Mouse (Mus musculus) liver, postnatal 0 days (tissue): ENCODE results near the gene Mrpl28. TPM values are rescaled to one million over a fixed set of nuclear protein-coding genes. Genes with fewer than 3 reads are reported as not detected.

Source experiments
- ATAC-seq: fragments of 200-750 bp; cut with Nextera tagmentation; 2 replicates; pipeline ENCODE4 v1.8.0; 2017; ENCODE audit warnings: mild to moderate bottlenecking, moderate library complexity
- DNase-seq: peaks from one replicate; pipeline ENCODE4 v3.0.0-alpha.2; 2016
- H3K27ac ChIP-seq: fragments of 300-500 bp; sonication (generic); 2 replicates; pipeline ENCODE4 v1.5.1; 2014; ENCODE audit warnings: antibody characterized with exemption, moderate library complexity, mild to moderate bottlenecking, low read depth
- H3K27me3 ChIP-seq: fragments of 300-500 bp; sonication (generic); 2 replicates; pipeline ENCODE4 v1.6.1; 2014; ENCODE audit warnings: low read length, control low read depth, mixed read lengths; ENCODE audit not compliant: insufficient read depth
- H3K36me3 ChIP-seq: fragments of 300-500 bp; sonication (generic); replicated peaks from 2 replicates; pipeline ENCODE4 v1.6.1; 2014; ENCODE audit warnings: mild to moderate bottlenecking, control low read depth, low read length, moderate library complexity, mixed read lengths; ENCODE audit not compliant: insufficient read depth
- H3K4me1 ChIP-seq: fragments of 300-500 bp; sonication (generic); 2 replicates; pipeline ENCODE4 v1.6.1; 2014; ENCODE audit warnings: antibody characterized with exemption, mild to moderate bottlenecking, control low read depth; ENCODE audit not compliant: insufficient read depth
- H3K4me2 ChIP-seq: fragments of 300-500 bp; sonication (generic); 2 replicates; pipeline ENCODE4 v1.6.1; 2014; ENCODE audit warnings: low read depth, mild to moderate bottlenecking, low read length, moderate library complexity, mixed read lengths
- H3K4me3 ChIP-seq: fragments of 300-500 bp; sonication (generic); 2 replicates; pipeline ENCODE4 v1.5.1; 2014; ENCODE audit warnings: low read depth, low read length
- H3K9ac ChIP-seq: fragments of 300-500 bp; sonication (generic); replicated peaks from 2 replicates; pipeline ENCODE4 v1.6.1; 2014; ENCODE audit warnings: mild to moderate bottlenecking, moderate library complexity
- H3K9me3 ChIP-seq: fragments of 300-500 bp; sonication (generic); 2 replicates; pipeline ENCODE4 v1.6.1; 2016; ENCODE audit warnings: mild to moderate bottlenecking, control low read depth, low read length, mixed read lengths
- CTCF ChIP-seq: sonication (generic); IDR thresholded peaks from 2 replicates; pipeline ENCODE4 v1.5.1; 2016; ENCODE audit warnings: antibody characterized with exemption, low read depth
- EP300 ChIP-seq: IDR thresholded peaks from 2 replicates; pipeline ENCODE4 v1.6.1; 2016; ENCODE audit warnings: antibody characterized with exemption, low read depth, mild to moderate bottlenecking
- WGBS: fragments of 180-500 bp; shearing (Covaris S2); extraction: QIAGEN DNeasy Blood & Tissue Kit; methylation state at CpG from one replicate; pipeline ENCODE4 v1.1.7; 2014; ENCODE audit not compliant: insufficient replicate concordance; 5-methylcytosine and 5-hydroxymethylcytosine counted together
- polyA plus RNA-seq: library from polyadenylated mRNA; unstranded; fragments of >200 nt; fragmentation: Nextera tagmentation; extraction: Ambion mirVana; gene quantifications from 2 replicates; pipeline ENCODE4 v1.2.1, GENCODE M21; 2015

The Mrpl28 gene
- polyA plus RNA-seq, 1 experiment from 2014 or later, result 85.9 TPM

DNA sequence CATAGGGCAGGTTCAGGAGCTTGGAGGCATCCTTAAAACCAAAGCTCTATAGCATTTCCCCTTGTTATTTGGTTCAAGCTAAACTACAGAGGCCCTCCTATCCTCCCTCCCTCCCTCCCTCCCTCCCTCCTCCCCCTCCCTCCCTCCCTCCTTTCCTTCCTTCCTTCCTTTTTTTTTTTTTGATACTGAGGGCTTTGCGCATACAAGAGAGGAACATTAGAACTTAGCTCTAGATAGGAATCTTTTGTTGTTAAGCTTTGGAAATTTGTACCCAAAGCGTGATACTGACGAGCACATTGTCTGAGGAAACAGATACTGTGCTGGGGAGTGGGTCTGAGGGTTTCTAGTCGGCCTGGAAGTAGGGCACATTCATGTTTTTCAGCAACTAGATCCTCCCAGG is 17.7 kb upstream of the Mrpl28 start:
- Histone ChIP-seq H3K4me3 (no peak overlapping the region), H3K9ac (no peak overlapping the region), H3K4me2 (no peak overlapping the region), H3K27ac (no peak overlapping the region), H3K9me3 (no peaks in the 10 kb centered on the region), H3K4me1 (no peaks in the 10 kb centered on the region), H3K27me3 (peaks cover 1% of the 10 kb centered on the region), H3K36me3 (no peaks in the 10 kb centered on the region)
- TF ChIP-seq CTCF (no peak), EP300 (no peak)
- DNase-seq, result no peak
- WGBS, result 31% methylated on average over 4 of the region's 4 CpGs
- ATAC-seq, result no peak

DNA sequence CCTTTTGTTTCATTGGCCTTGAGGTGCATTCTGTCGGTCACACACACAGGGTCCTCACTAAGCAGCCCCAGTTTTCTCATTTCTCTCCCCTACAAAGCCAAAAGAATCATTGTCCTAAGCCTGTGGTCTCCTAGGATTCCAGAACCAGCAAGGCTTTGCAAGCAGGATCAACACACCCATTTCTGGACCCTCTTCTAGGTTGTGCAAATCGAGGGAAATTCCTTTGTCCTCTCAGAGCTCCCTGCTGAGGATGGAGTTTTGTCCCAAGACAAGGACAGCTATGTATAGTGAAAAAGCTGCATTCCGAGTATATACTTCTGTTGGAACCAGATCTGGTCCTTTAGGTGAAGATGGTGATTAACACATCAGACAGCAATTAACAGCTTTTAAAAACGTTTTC is 13.1 kb upstream of the Mrpl28 start:
- Histone ChIP-seq H3K4me3 (no peak overlapping the region), H3K4me2 (no peak overlapping the region), H3K36me3 (no peaks in the 10 kb centered on the region), H3K9me3 (no peaks in the 10 kb centered on the region), H3K4me1 (peaks cover 13% of the 10 kb centered on the region; the same call in 1 of the 2 replicates), H3K27me3 (peaks cover 42% of the 10 kb centered on the region), H3K9ac (no peak overlapping the region), H3K27ac (no peak overlapping the region)
- DNase-seq (no peak), ATAC-seq (no peak)
- no peak for TF ChIP-seq CTCF
- 37% methylated on average over 4 of the region's 4 CpGs for WGBS

DNA sequence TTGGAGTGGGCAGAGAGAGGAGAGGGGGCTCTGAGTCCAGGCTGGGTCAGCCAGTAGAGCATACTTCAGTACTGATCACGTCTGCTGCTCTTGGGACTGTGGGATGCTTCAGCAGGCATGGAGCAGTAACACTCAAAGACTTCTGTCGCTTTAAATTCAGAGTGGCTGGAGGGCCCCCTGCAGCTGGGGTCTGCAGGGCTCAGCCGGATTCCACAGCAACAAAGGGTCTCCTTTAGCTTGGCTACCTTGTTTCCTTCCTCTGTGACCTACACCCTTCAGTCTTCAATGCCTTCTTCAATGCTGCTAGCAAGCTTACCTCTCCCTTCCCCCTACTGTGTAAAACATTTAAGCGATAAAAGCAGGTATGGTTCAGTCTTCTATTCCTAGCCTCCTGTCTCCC is 12.3 kb upstream of the Mrpl28 start:
- Histone ChIP-seq H3K27me3 (peaks cover 44% of the 10 kb centered on the region), H3K36me3 (no peaks in the 10 kb centered on the region), H3K9me3 (no peaks in the 10 kb centered on the region), H3K4me1 (peaks cover 22% of the 10 kb centered on the region), H3K9ac (no peak overlapping the region), H3K4me2 (no peak overlapping the region), H3K4me3 (no peak overlapping the region), H3K27ac (no peak overlapping the region)
- TF ChIP-seq CTCF (no peak), EP300 (no peak)
- DNase-seq, result no peak
- ATAC-seq, result no peak
- 35% methylated on average over 4 of the region's 4 CpGs for WGBS

DNA sequence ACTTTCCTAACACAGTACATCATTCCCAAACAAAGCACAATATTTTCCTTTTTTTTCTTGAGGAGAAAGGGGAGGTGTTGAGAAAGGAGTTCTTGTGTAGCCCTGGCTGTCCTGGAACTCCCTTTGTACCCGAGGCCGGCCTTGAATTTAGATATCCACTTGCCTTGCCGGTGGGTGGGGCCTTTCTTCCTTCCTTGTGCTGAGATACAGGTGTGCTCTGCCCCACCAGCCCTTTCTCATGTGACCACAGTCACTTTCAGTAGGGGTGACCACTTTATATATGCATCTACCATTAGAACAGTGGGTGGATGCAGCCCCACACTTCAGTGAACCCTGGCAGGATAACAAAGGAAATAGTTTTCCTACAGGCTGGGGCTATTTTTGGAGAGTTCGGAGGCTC is 11.6 kb upstream of the Mrpl28 start:
- Histone ChIP-seq H3K4me2 (no peak overlapping the region), H3K4me3 (no peak overlapping the region), H3K9me3 (no peaks in the 10 kb centered on the region), H3K9ac (no peak overlapping the region), H3K4me1 (peaks cover 22% of the 10 kb centered on the region), H3K27ac (no peak overlapping the region), H3K36me3 (no peaks in the 10 kb centered on the region), H3K27me3 (peaks cover 44% of the 10 kb centered on the region)
- DNase-seq, result no peak
- WGBS, result 48% methylated on average over 4 of the region's 4 CpGs
- no peak for ATAC-seq
- TF ChIP-seq CTCF (no peak), EP300 (no peak)

DNA sequence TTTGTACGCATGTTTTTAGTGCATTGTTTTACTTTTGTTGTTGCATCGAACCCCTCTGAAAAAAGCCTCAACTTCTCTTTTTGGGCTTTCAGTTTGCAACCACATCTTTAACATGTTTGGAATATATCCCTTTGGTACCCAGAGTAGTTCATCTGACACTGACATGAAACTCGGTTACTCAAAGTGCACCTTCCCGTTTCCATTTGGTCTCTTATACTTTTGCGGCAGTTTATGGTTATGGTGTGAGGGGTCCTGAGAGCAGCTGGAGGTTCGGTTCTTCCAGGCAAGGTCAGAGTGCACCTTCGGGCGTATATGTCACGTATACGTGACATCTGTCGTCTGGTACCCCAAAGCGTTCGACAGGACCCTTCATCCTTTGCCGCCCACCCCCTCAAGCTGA is 10.5 kb upstream of the Mrpl28 start:
- ATAC-seq (no peak), DNase-seq (no peak)
- H3K27me3 ChIP-seq, result peaks cover 44% of the 10 kb centered on the region
- 15% methylated on average over 14 of the region's 14 CpGs for WGBS
- H3K9me3 ChIP-seq, result no peaks in the 10 kb centered on the region
- H3K4me3 ChIP-seq, result peak overlapping the region; percentile 75
- no peaks in the 10 kb centered on the region for H3K36me3 ChIP-seq
- H3K27ac ChIP-seq, result peak overlapping the region; percentile 62; the same call in 1 of the 2 replicates
- peaks cover 22% of the 10 kb centered on the region for H3K4me1 ChIP-seq
- peak overlapping the region; percentile 82 for H3K9ac ChIP-seq
- TF ChIP-seq EP300 (no peak), CTCF (no peak)
- peak overlapping the region; percentile 92 for H3K4me2 ChIP-seq

DNA sequence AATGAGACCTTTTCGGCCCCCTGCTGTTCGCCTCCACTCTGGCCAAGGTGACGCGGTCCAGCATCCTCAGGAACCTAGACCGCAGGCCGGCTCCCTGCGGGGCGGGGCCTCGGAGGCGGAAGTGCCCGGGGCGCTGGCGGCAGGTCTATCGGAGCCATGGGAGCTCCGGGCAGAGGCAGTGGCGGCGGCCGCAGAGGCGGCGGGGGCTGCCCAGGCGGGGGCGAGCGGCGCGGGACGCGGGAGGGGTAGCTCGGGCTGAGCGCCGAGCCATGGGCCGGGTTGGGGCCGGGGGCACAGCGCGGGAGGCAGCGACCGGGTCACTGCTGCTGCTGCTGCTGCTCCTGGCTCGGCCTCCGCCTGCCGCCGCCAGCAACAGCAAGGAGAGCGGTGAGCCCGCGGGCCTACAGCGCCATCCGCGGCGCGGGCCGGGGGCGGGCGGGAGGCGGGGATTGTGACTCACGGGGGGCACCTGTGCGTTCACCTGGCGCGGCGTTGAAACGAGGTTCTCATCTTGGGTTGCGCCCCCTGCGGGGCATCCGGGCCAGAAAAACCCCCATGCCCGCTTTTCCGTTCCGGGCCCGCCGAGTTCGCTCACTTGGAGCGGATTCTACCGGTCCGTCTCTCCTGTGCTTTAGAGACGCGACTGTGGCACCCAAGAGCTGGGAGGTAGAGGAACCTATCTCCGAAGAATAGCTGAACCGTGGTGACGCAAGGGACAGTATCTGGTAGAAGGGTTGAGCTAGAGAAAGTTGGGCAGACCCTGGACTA is 9.9 kb upstream of the Mrpl28 start, which contains the start of gene Tmem8:
Tmem8 (plus strand) TSS at position 119 of the 768 bp plus-strand sequence.
- TF ChIP-seq CTCF, result peak; percentile 45
- no peak for TF ChIP-seq EP300
- peak within 1 kb of the TSS; percentile 62 for H3K27ac ChIP-seq

More for the DNA sequence above, 9.9 kb upstream of the Mrpl28 start, which contains the start of gene Tmem8:
- Histone ChIP-seq H3K4me2 (peak within 1 kb of the TSS; percentile 92), H3K27me3 (peaks cover 44% of the 10 kb centered on the region), H3K9me3 (no peaks in the 10 kb centered on the region), H3K36me3 (no peaks in the 10 kb centered on the region), H3K4me3 (peak within 1 kb of the TSS; percentile 75), H3K9ac (peak within 1 kb of the TSS; percentile 82), H3K4me1 (peaks cover 22% of the 10 kb centered on the region)
- WGBS, result 0% methylated on average over 43 of the region's 75 CpGs
- DNase-seq (peak; percentile 85), ATAC-seq (peak; percentile 81)
